Mouse (Mus musculus) heart, adult 2 months (tissue): Measurements from ENCODE around the gene Plpp4.

Experiments used
- CTCF ChIP-seq: fragments of 200-600 bp; IDR thresholded peaks from 2 replicates; pipeline ENCODE4 v1.8.1; 2022; ENCODE audit warnings: antibody characterized with exemption, mild to moderate bottlenecking, moderate library complexity
- EP300 ChIP-seq: fragments of 200-500 bp; IDR thresholded peaks from 2 replicates; pipeline ENCODE4 v1.6.1; 2011; ENCODE audit warnings: low read depth, low read length, control low read depth; ENCODE audit not compliant: insufficient read depth
- POLR2A ChIP-seq: fragments of 200-500 bp; IDR thresholded peaks from 2 replicates; pipeline ENCODE4 v1.6.1; 2011; ENCODE audit warnings: mild to moderate bottlenecking, low read depth, low read length, control low read depth; ENCODE audit not compliant: insufficient read depth

GRCm38 (mm10) chr7:129279261-129279660 is 22.4 kb downstream of the Plpp4 start:
- TF ChIP-seq CTCF: no peak
- no peak for TF ChIP-seq POLR2A
- no peak for TF ChIP-seq EP300
